Mouse (Mus musculus) intestine, embryonic 16.5 days (tissue): ENCODE measurements around the gene Duox1. TPM values are rescaled to one million over a fixed set of nuclear protein-coding genes. Genes with fewer than 3 reads are reported as not detected.
A peak's percentile ranks its signal among the peaks of the same experiment; 100 is the strongest.

Source experiments
- ATAC-seq: fragments of 200-750 bp; cut with Nextera tagmentation; 2 replicates; pipeline ENCODE4 v1.8.0; 2017; ENCODE audit warnings: moderate TSS enrichment, moderate library complexity
- H3K27ac ChIP-seq: fragments of 300-500 bp; sonication (generic); 2 replicates; pipeline ENCODE4 v1.5.1; 2014; ENCODE audit warnings: mild to moderate bottlenecking, low read length
- H3K27me3 ChIP-seq: fragments of 300-500 bp; sonication (generic); replicated peaks from 2 replicates; pipeline ENCODE4 v1.6.1; 2014; ENCODE audit warnings: low read length, control low read depth, mixed read lengths; ENCODE audit not compliant: control insufficient read depth, insufficient read depth
- H3K36me3 ChIP-seq: fragments of 300-500 bp; sonication (generic); 2 replicates; pipeline ENCODE4 v1.6.1; 2014; ENCODE audit warnings: low read length, control low read depth; ENCODE audit not compliant: control insufficient read depth, insufficient read depth
- H3K4me1 ChIP-seq: fragments of 300-500 bp; sonication (generic); 2 replicates; pipeline ENCODE4 v1.6.1; 2014; ENCODE audit warnings: low read length, control low read depth, mixed read lengths; ENCODE audit not compliant: control insufficient read depth, insufficient read depth
- H3K4me2 ChIP-seq: fragments of 300-500 bp; sonication (generic); 2 replicates; pipeline ENCODE4 v1.6.1; 2014; ENCODE audit warnings: low read depth, low read length, control low read depth
- H3K4me3 ChIP-seq: fragments of 300-500 bp; sonication (generic); 2 replicates; pipeline ENCODE4 v1.5.1; 2014; ENCODE audit warnings: mild to moderate bottlenecking, low read length
- H3K9ac ChIP-seq: fragments of 300-500 bp; sonication (generic); 2 replicates; pipeline ENCODE4 v1.6.1; 2014; ENCODE audit warnings: low read depth, low read length
- H3K9me3 ChIP-seq: fragments of 300-500 bp; sonication (generic); 2 replicates; pipeline ENCODE4 v1.6.1; 2016; ENCODE audit warnings: low read length, control low read depth; ENCODE audit not compliant: control insufficient read depth
- WGBS: fragments of 180-500 bp; shearing (Covaris S2); extraction: QIAGEN DNeasy Blood & Tissue Kit; methylation state at CpG from one replicate; pipeline ENCODE4 v1.1.7; 2014; 5-methylcytosine and 5-hydroxymethylcytosine counted together
- polyA plus RNA-seq: library from polyadenylated mRNA; unstranded; fragments of >200 nt; fragmentation: Nextera tagmentation; extraction: Ambion mirVana; gene quantifications from 2 replicates; pipeline ENCODE4 v1.2.1, GENCODE M21; 2015

Gene Duox1
- 0.06 TPM in 1 of 2 replicates, not detected in the other for polyA plus RNA-seq

DNA sequence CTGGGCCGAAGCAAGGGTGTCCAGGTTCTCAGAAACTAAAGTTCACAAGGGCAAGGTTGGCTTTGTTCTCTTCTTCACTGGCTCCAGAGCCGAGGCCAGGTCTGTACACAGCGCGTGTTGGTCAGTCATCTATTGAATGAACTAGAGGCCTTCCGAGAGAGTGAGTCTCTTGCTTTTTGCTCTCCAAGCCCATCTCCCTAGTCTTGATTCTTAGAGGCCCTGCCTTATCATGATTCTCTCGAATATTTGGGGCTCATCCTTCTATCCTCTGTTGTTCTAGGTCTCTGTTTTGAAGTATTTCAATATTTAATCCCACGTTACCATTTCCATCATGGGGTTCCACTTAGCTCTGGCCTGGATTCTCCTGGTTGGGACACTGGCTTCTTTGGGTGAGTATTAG, at the start of gene Duox1:
Gene Duox1 (plus strand): TSS at position 301 of the 400 bp plus-strand sequence.
- no peak within 1 kb of the TSS for H3K4me2 ChIP-seq
- H3K9ac ChIP-seq: no peak within 1 kb of the TSS
- H3K9me3 ChIP-seq: no peaks in the 10 kb centered on the region
- H3K27me3 ChIP-seq: peaks cover 22% of the 10 kb centered on the region
- no peaks in the 10 kb centered on the region for H3K36me3 ChIP-seq
- no peak within 1 kb of the TSS for H3K27ac ChIP-seq
- 86% methylated on average over 7 of the region's 7 CpGs for WGBS
- ATAC-seq: no peak
- H3K4me1 ChIP-seq: peaks cover 9% of the 10 kb centered on the region; the same call in 1 of the 2 replicates
- H3K4me3 ChIP-seq: no peak within 1 kb of the TSS

DNA sequence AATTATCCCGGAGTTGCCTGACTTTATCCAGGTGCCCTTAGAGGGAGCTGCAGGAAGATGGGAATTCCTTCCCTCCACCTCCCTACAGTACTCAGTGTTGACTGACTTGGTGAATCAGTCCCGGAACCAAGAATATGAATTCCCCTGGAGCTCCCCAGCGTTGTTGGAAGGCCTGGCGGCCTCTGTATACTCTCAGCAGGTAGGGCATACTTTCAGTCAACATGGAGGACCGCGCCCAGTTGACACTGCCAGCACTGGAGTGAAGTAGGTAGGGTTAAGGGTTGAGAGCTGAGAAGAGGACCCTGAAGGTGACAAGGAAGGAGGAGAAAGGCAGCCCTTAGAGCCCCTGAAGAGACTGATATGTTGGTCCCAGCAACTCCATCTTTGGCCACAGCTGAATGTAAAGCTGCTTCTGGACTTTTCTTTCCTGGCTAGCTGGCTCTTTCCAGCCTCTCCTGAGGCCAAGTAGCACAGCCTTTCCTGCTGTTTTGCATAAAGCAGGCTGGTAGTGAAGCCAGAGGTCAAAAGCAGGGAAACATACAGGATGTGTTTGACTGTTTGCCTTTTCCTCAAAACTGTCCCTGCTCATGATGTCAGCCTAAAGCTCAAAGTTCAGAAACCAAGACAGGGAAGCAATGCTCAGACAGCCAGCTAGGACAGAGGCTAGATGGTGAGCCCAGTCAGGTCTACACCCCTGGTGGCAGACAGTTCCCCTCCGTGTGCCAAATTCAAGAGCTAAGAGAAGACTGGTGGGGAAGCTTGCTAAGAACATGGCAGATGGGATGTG, 48.9 kb upstream of the Duox1 start:
- WGBS: 77% methylated on average over 7 of the region's 7 CpGs
- H3K9ac ChIP-seq: no peak overlapping the region
- peaks cover 5% of the 10 kb centered on the region; the same call in 1 of the 2 replicates for H3K4me1 ChIP-seq
- H3K9me3 ChIP-seq: no peaks in the 10 kb centered on the region
- no peak overlapping the region for H3K4me2 ChIP-seq
- 0 out of 2 replicates have a peak, but pooled peaks cover 4% of the 10 kb centered on the region for H3K36me3 ChIP-seq
- no peaks in the 10 kb centered on the region for H3K27me3 ChIP-seq
- peak overlapping the region; percentile 59 for H3K27ac ChIP-seq
- peak; percentile 77 for ATAC-seq
- no peak overlapping the region for H3K4me3 ChIP-seq

DNA sequence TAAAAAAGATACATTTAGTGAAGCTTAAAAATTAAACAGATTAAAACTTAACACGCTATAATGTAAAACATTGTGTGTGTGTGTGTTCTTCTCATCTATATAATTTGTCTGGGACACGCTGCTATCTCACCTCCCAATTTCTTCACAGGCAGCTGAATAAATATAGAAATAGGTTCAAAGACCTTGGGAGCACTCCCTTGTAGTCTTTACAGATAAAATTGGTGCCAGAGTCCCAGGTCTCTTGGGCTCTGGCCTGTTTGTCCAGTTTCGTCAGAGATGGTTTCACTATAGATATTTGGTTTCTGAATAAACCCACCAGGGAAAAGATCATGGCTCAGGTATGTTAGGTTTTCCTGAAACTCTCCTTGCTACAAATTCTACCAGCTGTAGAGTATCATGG, 36.7 kb upstream of the Duox1 start:
- Histone ChIP-seq H3K4me1 (no peaks in the 10 kb centered on the region), H3K27me3 (no peaks in the 10 kb centered on the region), H3K9me3 (no peaks in the 10 kb centered on the region), H3K9ac (no peak overlapping the region), H3K36me3 (no peaks in the 10 kb centered on the region), H3K4me2 (no peak overlapping the region), H3K27ac (no peak overlapping the region), H3K4me3 (no peak overlapping the region)
- WGBS: 81% methylated on average over 3 of the region's 3 CpGs
- 0 out of 2 replicates have a peak, but pooled peaks have one; percentile 38 for ATAC-seq

DNA sequence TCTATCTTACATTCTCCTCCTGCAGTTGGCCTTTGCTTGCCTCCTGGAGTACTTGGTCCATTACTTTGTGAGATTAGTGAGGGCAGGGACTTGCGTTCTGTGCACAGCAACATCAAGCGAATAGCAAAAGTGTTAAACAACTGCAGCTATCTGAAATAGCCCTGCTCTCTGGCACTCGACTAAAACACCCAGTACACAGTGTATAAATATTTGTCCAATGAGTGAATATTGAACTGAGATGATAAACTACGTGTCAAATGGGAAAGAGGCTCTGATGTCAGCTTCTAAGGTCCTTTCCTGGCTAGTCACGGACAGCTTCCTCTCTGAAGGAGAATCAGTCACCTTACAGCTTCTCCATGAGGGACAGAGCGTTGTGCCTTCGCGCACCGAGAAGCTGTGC, 31.4 kb upstream of the Duox1 start:
- no peak for ATAC-seq
- H3K4me3 ChIP-seq: no peak overlapping the region
- WGBS: 75% methylated on average over 9 of the region's 9 CpGs

DNA sequence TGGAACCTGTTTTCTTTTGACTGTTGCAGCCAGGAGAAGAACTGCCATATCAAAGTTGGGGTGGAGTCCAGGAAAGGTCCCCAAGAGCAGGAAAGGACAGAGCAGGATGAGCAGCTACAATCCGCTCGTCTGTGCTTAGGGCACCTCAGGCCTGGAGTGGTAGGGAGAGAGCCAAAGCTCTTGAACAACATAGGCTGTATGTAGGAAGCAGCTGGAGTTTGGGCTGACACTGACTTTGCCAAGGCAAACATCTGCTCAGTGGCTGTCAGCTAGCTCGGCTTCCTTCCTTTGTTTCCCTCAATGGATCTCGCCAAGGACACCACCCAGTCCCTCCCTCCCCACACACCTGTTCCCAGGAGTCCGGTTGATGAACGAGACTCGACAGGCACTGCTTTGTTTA, 29.3 kb upstream of the Duox1 start:
- H3K27me3 ChIP-seq: no peaks in the 10 kb centered on the region
- no peak overlapping the region for H3K27ac ChIP-seq
- H3K9me3 ChIP-seq: no peaks in the 10 kb centered on the region
- 41% methylated on average over 7 of the region's 7 CpGs for WGBS
- ATAC-seq: no peak
- no peak overlapping the region for H3K4me3 ChIP-seq
- no peak overlapping the region for H3K9ac ChIP-seq
- no peak overlapping the region for H3K4me2 ChIP-seq
- no peaks in the 10 kb centered on the region; the same call in 1 of the 2 replicates for H3K4me1 ChIP-seq
- H3K36me3 ChIP-seq: no peaks in the 10 kb centered on the region

More for the DNA sequence above, 31.4 kb upstream of the Duox1 start:
- Histone ChIP-seq H3K27me3 (no peaks in the 10 kb centered on the region), H3K9ac (no peak overlapping the region), H3K27ac (no peak overlapping the region), H3K9me3 (no peaks in the 10 kb centered on the region), H3K4me2 (no peak overlapping the region), H3K4me1 (no peaks in the 10 kb centered on the region; the same call in 1 of the 2 replicates), H3K36me3 (no peaks in the 10 kb centered on the region)

DNA sequence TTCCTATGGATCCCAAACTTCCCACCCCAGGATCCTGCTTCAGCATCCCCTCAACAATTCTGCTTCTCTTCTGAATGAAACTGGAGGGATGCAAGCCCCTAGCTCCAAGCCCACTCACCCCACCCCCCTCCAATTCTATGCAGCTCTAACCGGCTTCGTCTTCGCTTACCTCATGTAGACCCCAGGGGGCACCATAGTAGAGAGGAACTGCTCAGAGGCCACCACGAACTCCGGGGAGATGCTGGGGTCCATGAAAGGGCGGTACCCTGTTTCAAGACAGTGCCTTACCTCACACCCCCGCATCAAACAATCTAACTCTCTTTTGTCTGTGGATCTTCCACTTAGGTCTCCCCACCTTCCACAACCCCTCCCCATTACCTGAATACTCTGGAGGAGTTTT, 20.6 kb upstream of the Duox1 start:
- H3K9me3 ChIP-seq: no peaks in the 10 kb centered on the region
- H3K4me2 ChIP-seq: no peak overlapping the region
- ATAC-seq: no peak
- 9% methylated on average over 7 of the region's 7 CpGs for WGBS
- H3K9ac ChIP-seq: no peak overlapping the region
- H3K4me1 ChIP-seq: peaks cover 16% of the 10 kb centered on the region
- no peak overlapping the region for H3K27ac ChIP-seq
- H3K4me3 ChIP-seq: no peak overlapping the region
- peaks cover 58% of the 10 kb centered on the region for H3K27me3 ChIP-seq
- H3K36me3 ChIP-seq: no peaks in the 10 kb centered on the region

DNA sequence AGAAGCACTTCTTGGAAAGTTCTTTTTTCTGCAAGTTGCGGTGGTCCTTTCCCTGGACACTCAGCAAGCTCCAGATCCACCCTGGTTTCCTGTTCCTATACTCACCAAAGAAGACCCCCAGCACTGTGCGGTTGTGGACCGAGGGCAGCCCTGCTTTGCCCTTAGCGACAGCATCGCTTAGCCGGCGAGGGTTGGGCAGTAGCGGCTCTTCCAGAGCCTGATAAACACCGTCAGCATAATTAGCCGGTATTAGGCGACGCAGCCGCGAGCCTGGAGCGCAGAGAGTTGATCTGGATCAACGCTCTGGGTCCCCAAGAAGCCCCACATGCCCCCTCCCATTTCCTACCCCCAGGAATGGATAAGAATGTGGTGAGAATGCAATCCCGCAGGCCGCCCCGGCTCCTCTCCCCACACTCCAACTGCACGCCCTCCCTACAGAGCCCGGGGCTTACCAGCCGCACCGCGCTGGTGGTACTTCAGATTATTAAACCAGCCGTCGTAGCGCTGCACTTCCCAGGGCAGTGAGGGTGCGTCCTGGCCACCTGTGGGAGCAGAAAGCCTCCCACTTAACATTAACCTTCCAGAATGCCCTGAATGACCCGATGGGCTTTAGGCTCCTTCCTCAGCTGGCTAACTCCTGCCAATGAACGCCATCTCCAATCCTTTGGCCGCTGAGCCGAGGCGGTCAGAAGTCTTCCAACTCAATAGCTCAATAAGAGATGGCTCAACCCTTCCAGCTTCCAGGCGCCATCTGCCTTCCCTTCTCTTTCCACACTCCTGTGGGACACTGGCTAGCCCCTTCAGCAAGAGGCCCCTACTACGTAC, 18.0 kb upstream of the Duox1 start:
- no peak overlapping the region for H3K9ac ChIP-seq

DNA sequence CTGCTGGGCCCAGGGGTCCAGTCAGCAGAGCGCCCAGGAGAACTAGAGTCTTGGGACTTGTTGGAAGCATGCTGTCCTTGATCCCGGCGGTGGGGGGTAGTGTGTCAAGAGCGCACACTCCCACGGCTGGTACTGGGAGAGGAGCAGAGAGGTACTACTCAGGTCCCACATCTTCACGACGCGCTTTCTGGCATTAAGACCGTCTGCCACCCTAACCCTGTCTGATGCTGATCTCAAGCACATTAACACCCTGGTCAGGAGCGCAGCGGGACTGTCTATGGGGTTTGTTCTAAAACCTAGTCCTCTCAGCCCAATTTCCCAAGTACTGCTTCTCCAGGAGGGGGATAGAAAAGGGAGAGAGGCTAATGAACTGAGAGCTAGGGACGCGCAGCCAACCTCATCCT, 17.4 kb upstream of the Duox1 start, which contains the start of gene Duox2:
Gene Duox2 (minus strand): TSS at position 354 of the 404 bp plus-strand sequence.
- no peaks in the 10 kb centered on the region for H3K9me3 ChIP-seq
- peaks cover 80% of the 10 kb centered on the region for H3K27me3 ChIP-seq
- no peaks in the 10 kb centered on the region for H3K36me3 ChIP-seq
- H3K4me2 ChIP-seq: peak within 1 kb of the TSS; percentile 57
- H3K27ac ChIP-seq: no peak within 1 kb of the TSS
- H3K9ac ChIP-seq: no peak within 1 kb of the TSS
- peaks cover 28% of the 10 kb centered on the region for H3K4me1 ChIP-seq
- peak within 1 kb of the TSS; percentile 37 for H3K4me3 ChIP-seq
- WGBS: 3% methylated on average over 13 of the region's 13 CpGs
- no peak for ATAC-seq

More for the DNA sequence above, 18.0 kb upstream of the Duox1 start:
- ATAC-seq: no peak
- Histone ChIP-seq H3K4me2 (peak overlapping the region; percentile 30; the same call in 1 of the 2 replicates), H3K36me3 (no peaks in the 10 kb centered on the region), H3K4me3 (no peak overlapping the region), H3K27me3 (peaks cover 80% of the 10 kb centered on the region), H3K27ac (no peak overlapping the region), H3K9me3 (no peaks in the 10 kb centered on the region), H3K4me1 (peaks cover 28% of the 10 kb centered on the region)
- WGBS: 1% methylated on average over 35 of the region's 35 CpGs
